Mouse (Mus musculus) cerebellum, adult 11-12 months (tissue): ENCODE results near the gene Nckap5l.
A peak's percentile ranks its signal among the peaks of the same experiment; 100 is the strongest.

Experiments
- DNase-seq: peaks from one replicate; pipeline ENCODE4 v3.0.0; 2022

Gene Nckap5l

GRCm38 (mm10) chr15:99457606-99458401, at the start of gene Nckap5l:
Gene Nckap5l (minus strand): TSS chr15:99457748.
- DNase-seq, result peak; percentile 83

GRCm38 (mm10) chr15:99505324-99506095, 48.0 kb upstream of the Nckap5l start:
- peak; percentile 45 for DNase-seq

- peak; percentile 16 for DNase-seq
Observed at GRCm38 (mm10) chr15:99503256-99503655, 45.7 kb upstream of the Nckap5l start.

- DNase-seq, result peak; percentile 39
Observed at GRCm38 (mm10) chr15:99502311-99502831, 44.8 kb upstream of the Nckap5l start.

GRCm38 (mm10) chr15:99501292-99502260, 44.0 kb upstream of the Nckap5l start:
- DNase-seq, result peak; percentile 58

GRCm38 (mm10) chr15:99500320-99500719, 42.8 kb upstream of the Nckap5l start:
- peak; percentile 40 for DNase-seq

- DNase-seq, result peak; percentile 71
Observed at GRCm38 (mm10) chr15:99499726-99500125, 42.2 kb upstream of the Nckap5l start.

- DNase-seq, result peak; percentile 66
Observed at GRCm38 (mm10) chr15:99498781-99499180, 41.2 kb upstream of the Nckap5l start.

GRCm38 (mm10) chr15:99498356-99498755, 40.8 kb upstream of the Nckap5l start:
- DNase-seq, result no peak

GRCm38 (mm10) chr15:99497527-99498242, 40.1 kb upstream of the Nckap5l start:
- peak; percentile 85 for DNase-seq

GRCm38 (mm10) chr15:99497061-99497460, 39.5 kb upstream of the Nckap5l start:
- DNase-seq, result peak; percentile 71

- no peak for DNase-seq
Observed at GRCm38 (mm10) chr15:99484745-99485144, 27.2 kb upstream of the Nckap5l start.

- DNase-seq, result no peak
Observed at GRCm38 (mm10) chr15:99475814-99476213, 18.3 kb upstream of the Nckap5l start.

- DNase-seq, result peak; percentile 87
Observed at GRCm38 (mm10) chr15:99474576-99474926, 17.0 kb upstream of the Nckap5l start, which contains the start of gene Bcdin3d. Gene Bcdin3d (minus strand): TSS chr15:99474730.

- peak; percentile 53 for DNase-seq
Observed at GRCm38 (mm10) chr15:99473801-99474575, 16.4 kb upstream of the Nckap5l start.

GRCm38 (mm10) chr15:99472972-99473371, 15.4 kb upstream of the Nckap5l start:
- DNase-seq, result no peak

- DNase-seq, result no peak
Observed at GRCm38 (mm10) chr15:99471677-99472063, 14.1 kb upstream of the Nckap5l start.

GRCm38 (mm10) chr15:99470971-99471676, 13.6 kb upstream of the Nckap5l start:
- peak; percentile 70 for DNase-seq

GRCm38 (mm10) chr15:99470224-99470761, 12.7 kb upstream of the Nckap5l start:
- DNase-seq, result peak; percentile 83

GRCm38 (mm10) chr15:99469736-99470135, 12.2 kb upstream of the Nckap5l start:
- DNase-seq, result peak; percentile 37
